Mouse (Mus musculus) cortical plate, adult 2 months (tissue): ENCODE data around the gene Sv2a.

ENCODE experiments used
- CTCF ChIP-seq: fragments of 200-500 bp; IDR thresholded peaks from 2 replicates; pipeline ENCODE4 v1.5.1; 2011; ENCODE audit warnings: mild to moderate bottlenecking, control low read depth, low read length; ENCODE audit not compliant: insufficient read depth; ENCODE audit errors: extremely low read depth
- POLR2A ChIP-seq: fragments of 200-500 bp; IDR thresholded peaks from 2 replicates; pipeline ENCODE4 v1.6.1; 2011; ENCODE audit warnings: mild to moderate bottlenecking, low read length, control low read depth; ENCODE audit not compliant: insufficient read depth; ENCODE audit errors: extremely low read depth

- 0 out of 2 replicates have a peak, but pooled peaks have one; percentile 15 for TF ChIP-seq POLR2A
- TF ChIP-seq CTCF = no peak
Measured at GRCm38 (mm10) chr3:96182382-96182776, 1.4 kb downstream of the Sv2a start.
